Mouse (Mus musculus) megakaryocyte, embryonic 14.5 days (primary cell): ENCODE data around the gene Tent4b.

Source experiments
- FLI1 ChIP-seq: IDR thresholded peaks from 2 replicates; pipeline ENCODE4 v1.6.1; 2012; ENCODE audit warnings: low read length, inconsistent platforms, mixed read lengths
- GATA1 ChIP-seq: IDR thresholded peaks from 3 replicates; pipeline ENCODE4 v1.6.1; 2012; ENCODE audit warnings: mixed read lengths, low read length, inconsistent platforms, borderline replicate concordance

DNA sequence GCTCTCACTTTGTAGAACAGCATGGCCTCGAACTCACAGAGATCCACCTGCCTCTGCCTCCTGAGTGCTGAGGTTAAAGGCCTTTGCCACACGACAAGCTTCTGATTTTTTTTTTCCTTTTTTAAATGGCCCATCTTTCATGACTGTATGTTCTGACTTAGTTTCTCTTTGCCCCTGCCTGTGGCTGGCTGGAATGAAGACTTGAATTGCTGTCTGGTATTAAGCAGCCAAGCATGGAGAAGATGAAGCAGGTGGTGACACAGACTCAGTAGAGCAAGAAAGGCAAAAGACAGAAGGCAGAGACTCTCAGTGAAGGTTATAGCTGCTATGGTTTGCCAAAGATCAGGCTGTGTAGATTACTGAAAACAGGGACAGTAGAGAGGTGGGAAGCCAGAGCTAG lies 15.9 kb upstream of the Tent4b start:
- no peak for TF ChIP-seq GATA1
- no peak for TF ChIP-seq FLI1
